Mouse (Mus musculus) CH12.LX (cell line): ENCODE results near the gene Rae1. TPM values are rescaled to one million over a fixed set of nuclear protein-coding genes. Genes with fewer than 3 reads are reported as not detected.
A peak's percentile ranks its signal among the peaks of the same experiment; 100 is the strongest.

ENCODE experiments used
- DNase-seq: peaks from one replicate; pipeline ENCODE4 v3.0.0-alpha.2; 2013; ENCODE audit errors: extremely low read depth
- H3K27ac ChIP-seq: 2 replicates; pipeline ENCODE4 v1.5.1; 2012; ENCODE audit warnings: low read depth, mild to moderate bottlenecking, control low read depth, moderate library complexity; ENCODE audit not compliant: insufficient read depth
- H3K27me3 ChIP-seq: replicated peaks from 2 replicates; pipeline ENCODE3; 2012; ENCODE audit warnings: inconsistent platforms
- H3K36me3 ChIP-seq, 2 experiments: replicated peaks in 1 of 2; 2 replicates each; pipeline versions ENCODE3 to v1.6.1; 2012; ENCODE audit warnings: inconsistent platforms in 1 of 2, low read length in 1 of 2, mild to moderate bottlenecking in 1 of 2, mixed read lengths in 1 of 2, moderate library complexity in 1 of 2; ENCODE audit not compliant: control insufficient read depth in 1 of 2, insufficient read depth in 1 of 2
- H3K4me1 ChIP-seq, 2 experiments: 2 replicates each; pipeline ENCODE4 v1.6.1; 2012; ENCODE audit warnings: inconsistent platforms in 1 of 2, moderate library complexity in 1 of 2; ENCODE audit not compliant: insufficient read depth in 2 of 2, control insufficient read depth in 1 of 2
- H3K4me2 ChIP-seq: 2 replicates; pipeline ENCODE4 v1.6.1; 2012; ENCODE audit warnings: low read depth, mild to moderate bottlenecking, control low read depth; ENCODE audit not compliant: poor library complexity, insufficient read depth, severe bottlenecking
- H3K4me3 ChIP-seq, 3 experiments: fragments of 150-350 bp in 1 of 3; sonication (generic) in 1 of 3; replicated peaks in 1 of 3; 2 replicates each; pipeline versions ENCODE3 to v1.5.1; 2011 to 2012; ENCODE audit warnings: low read depth in 2 of 3, low read length in 2 of 3, mild to moderate bottlenecking in 2 of 3, moderate library complexity in 2 of 3, control low read depth in 1 of 3, improper control_type of control experiment in 1 of 3, inconsistent platforms in 1 of 3, mixed read lengths in 1 of 3; ENCODE audit not compliant: poor library complexity in 1 of 3
- H3K79me2 ChIP-seq: replicated peaks from 2 replicates; pipeline ENCODE4 v1.6.1; 2012; ENCODE audit warnings: mild to moderate bottlenecking, moderate library complexity; ENCODE audit not compliant: control insufficient read depth, poor library complexity, insufficient read depth, severe bottlenecking; ENCODE audit errors: extremely low read depth
- H3K9ac ChIP-seq: 2 replicates; pipeline ENCODE4 v1.6.1; 2012; ENCODE audit warnings: low read depth, mild to moderate bottlenecking, control low read depth, moderate library complexity; ENCODE audit not compliant: insufficient read depth
- H3K9me3 ChIP-seq: replicated peaks from 2 replicates; pipeline ENCODE3; 2012; ENCODE audit warnings: low read length, inconsistent platforms, mixed read lengths
- BHLHE40 ChIP-seq: IDR thresholded peaks from 2 replicates; pipeline ENCODE4 v1.6.1; 2011; ENCODE audit warnings: mild to moderate bottlenecking, low read depth, low read length, improper control_type of control experiment
- CHD1 ChIP-seq: IDR thresholded peaks from 2 replicates; pipeline ENCODE4 v1.6.1; 2012; ENCODE audit warnings: low read depth, low read length, improper control_type of control experiment, inconsistent platforms
- CHD2 ChIP-seq: IDR thresholded peaks from 2 replicates; pipeline ENCODE4 v1.6.1; 2011; ENCODE audit warnings: low read length, improper control_type of control experiment
- CTCF ChIP-seq, 2 experiments: IDR thresholded peaks in 1 of 2; conservative IDR thresholded peaks in 1 of 2; 2 replicates each; pipeline ENCODE4 v1.5.1; 2011 to 2012; ENCODE audit warnings: low read depth in 2 of 2, low read length in 2 of 2, improper control_type of control experiment in 1 of 2, inconsistent platforms in 1 of 2, mild to moderate bottlenecking in 1 of 2, moderate library complexity in 1 of 2
- E2F4 ChIP-seq: IDR thresholded peaks from 2 replicates; pipeline ENCODE4 v1.6.1; 2011; ENCODE audit warnings: low read depth, low read length, improper control_type of control experiment; ENCODE audit not compliant: insufficient replicate concordance
- ELF1 ChIP-seq: IDR thresholded peaks from 2 replicates; pipeline ENCODE4 v1.6.1; 2014; ENCODE audit warnings: low read depth, mild to moderate bottlenecking, inconsistent platforms, low read length, improper control_type of control experiment
- ETS1 ChIP-seq: conservative IDR thresholded peaks from 2 replicates; pipeline ENCODE4 v1.6.1; 2012; ENCODE audit warnings: low read depth, mild to moderate bottlenecking, inconsistent platforms, low read length, improper control_type of control experiment, moderate library complexity
- GABPA ChIP-seq: IDR thresholded peaks from 2 replicates; pipeline ENCODE4 v1.6.1; 2012; ENCODE audit warnings: low read depth, low read length, improper control_type of control experiment, inconsistent platforms; ENCODE audit not compliant: insufficient replicate concordance
- HCFC1 ChIP-seq: IDR thresholded peaks from 2 replicates; pipeline ENCODE4 v1.6.1; 2012; ENCODE audit warnings: low read depth, mild to moderate bottlenecking, inconsistent platforms, low read length, improper control_type of control experiment
- IRF4 ChIP-seq: IDR thresholded peaks from 2 replicates; pipeline ENCODE4 v1.6.1; 2014; ENCODE audit warnings: low read depth, mild to moderate bottlenecking, inconsistent platforms, low read length, improper control_type of control experiment
- JUND ChIP-seq: conservative IDR thresholded peaks from 2 replicates; pipeline ENCODE4 v1.6.1; 2011; ENCODE audit warnings: low read depth, low read length, improper control_type of control experiment
- MAFK ChIP-seq: IDR thresholded peaks from 2 replicates; pipeline ENCODE4 v1.6.1; 2011; ENCODE audit warnings: low read length, improper control_type of control experiment; ENCODE audit not compliant: insufficient replicate concordance
- MAX ChIP-seq: IDR thresholded peaks from 2 replicates; pipeline ENCODE4 v1.6.1; 2011; ENCODE audit warnings: low read length, improper control_type of control experiment
- MEF2A ChIP-seq: IDR thresholded peaks from 2 replicates; pipeline ENCODE4 v1.6.1; 2014; ENCODE audit warnings: low read depth, mild to moderate bottlenecking, inconsistent platforms, low read length, improper control_type of control experiment, borderline replicate concordance
- MXI1 ChIP-seq: IDR thresholded peaks from 2 replicates; pipeline ENCODE4 v1.6.1; 2011; ENCODE audit warnings: mild to moderate bottlenecking, low read depth, low read length, improper control_type of control experiment
- MYC ChIP-seq: IDR thresholded peaks from 2 replicates; pipeline ENCODE4 v1.6.1; 2011; ENCODE audit warnings: low read depth, mild to moderate bottlenecking, improper control_type of control experiment, low read length
- NRF1 ChIP-seq: IDR thresholded peaks from 2 replicates; pipeline ENCODE4 v1.6.1; 2014; ENCODE audit warnings: low read depth, mild to moderate bottlenecking, inconsistent platforms, low read length, improper control_type of control experiment, moderate library complexity
- POLR2A ChIP-seq: IDR thresholded peaks from 2 replicates; pipeline ENCODE4 v1.6.1; 2011; ENCODE audit warnings: low read depth, mild to moderate bottlenecking, improper control_type of control experiment, low read length
- RCOR1 ChIP-seq: conservative IDR thresholded peaks from 2 replicates; pipeline ENCODE4 v1.6.1; 2012; ENCODE audit warnings: low read depth, mild to moderate bottlenecking, inconsistent platforms, low read length, improper control_type of control experiment
- SMC3 ChIP-seq: IDR thresholded peaks from 2 replicates; pipeline ENCODE4 v1.6.1; 2011; ENCODE audit warnings: low read depth, low read length, improper control_type of control experiment
- TBP ChIP-seq: conservative IDR thresholded peaks from 2 replicates; pipeline ENCODE4 v1.6.1; 2011; ENCODE audit warnings: low read depth, low read length, improper control_type of control experiment
- TCF12 ChIP-seq: IDR thresholded peaks from 2 replicates; pipeline ENCODE4 v1.6.1; 2014; ENCODE audit warnings: low read depth, mild to moderate bottlenecking, inconsistent platforms, low read length, improper control_type of control experiment
- UBTF ChIP-seq: IDR thresholded peaks from 2 replicates; pipeline ENCODE4 v1.6.1; 2012; ENCODE audit warnings: low read depth, mild to moderate bottlenecking, inconsistent platforms, low read length, improper control_type of control experiment, moderate library complexity
- ZC3H11A ChIP-seq: IDR thresholded peaks from 2 replicates; pipeline ENCODE4 v1.6.1; 2012; ENCODE audit warnings: low read depth, mild to moderate bottlenecking, inconsistent platforms, low read length, improper control_type of control experiment
- ZMIZ1 ChIP-seq: IDR thresholded peaks from 2 replicates; pipeline ENCODE4 v1.6.1; 2012; ENCODE audit warnings: low read depth, mild to moderate bottlenecking, inconsistent platforms, low read length, improper control_type of control experiment
- ZNF384 ChIP-seq: IDR thresholded peaks from 2 replicates; pipeline ENCODE4 v1.6.1; 2012; ENCODE audit warnings: low read depth, low read length, improper control_type of control experiment, inconsistent platforms
- dilution Hi-C: fragments of 300-500 bp; cut with MboI; formaldehyde crosslinking; loops from 2 replicates; pipeline ENCODE4 v1.14.3; 2020; ENCODE audit warnings: low sequenced_read_pairs; ENCODE audit not compliant: extremely low pct_unique_long_range_greater_than_20kb, extremely low pct_ligation_motif_present
- in situ Hi-C: fragments of 300-500 bp; cut with MboI; formaldehyde crosslinking; loops from 3 replicates; pipeline ENCODE4 v1.14.3; 2019; ENCODE audit warnings: low sequenced_read_pairs, low pct_ligation_motif_present, low pct_unique_long_range_greater_than_20kb, mixed read lengths
- polyA plus RNA-seq: library from polyadenylated mRNA; unstranded; fragments of >175 nt; gene quantifications from 2 replicates; pipeline ENCODE4 v1.2.1, GENCODE M21; 2012; ENCODE audit warnings: low read depth; ENCODE audit not compliant: insufficient read length
- total RNA-seq, 2 experiments: library from RNA; depleted of rRNA; stranded (reverse); fragments of 300-350 nt in 1 of 2; fragments of >200 nt in 1 of 2; gene quantifications; 2 replicates each; pipeline ENCODE4 v1.2.3; 2012 to 2014

Gene Rae1
- total and polyA plus RNA-seq, 3 experiments: 86.3 to 114 (median 95.0) TPM

DNA sequence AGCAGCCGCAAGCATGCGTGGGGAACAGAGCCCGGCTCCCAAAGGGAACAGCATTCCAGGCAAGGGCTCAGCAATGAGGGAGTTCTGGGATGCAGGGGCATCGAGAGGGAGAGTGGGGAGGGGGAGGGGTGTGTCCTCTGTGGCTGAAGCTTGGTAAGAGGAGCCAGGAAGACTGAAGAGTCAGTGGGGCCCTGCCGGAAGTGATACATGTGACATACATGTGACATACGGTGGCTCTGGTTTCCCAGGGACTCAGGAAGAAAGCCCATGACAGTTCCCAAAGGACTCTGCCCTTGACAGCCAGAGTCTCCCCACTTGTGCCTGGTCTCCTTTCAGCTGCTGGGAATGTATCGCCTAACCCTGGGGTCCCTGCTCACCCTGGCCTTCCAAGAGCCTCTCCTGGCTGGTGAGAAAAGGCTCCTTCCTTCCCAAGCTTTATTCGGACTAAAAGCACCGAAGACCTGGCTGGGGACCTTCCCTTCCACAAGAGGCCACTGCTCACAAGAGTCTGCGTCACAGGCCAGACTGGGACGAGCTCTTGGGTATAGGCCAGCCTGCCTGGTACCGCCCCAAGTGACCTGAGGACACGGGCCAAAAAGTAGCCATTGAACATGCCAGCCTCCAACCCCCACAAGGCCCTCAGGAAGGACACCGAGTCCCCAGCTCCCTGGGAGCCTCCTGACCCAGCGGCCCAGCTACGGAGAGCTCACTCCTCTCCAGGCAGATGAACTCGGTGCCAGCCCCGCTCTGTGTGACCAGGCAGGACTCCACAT is 44.5 kb downstream of the Rae1 start:
- TF ChIP-seq MAX (no peak), MYC (no peak), TBP (no peak), RCOR1 (no peak), E2F4 (no peak), ZMIZ1 (no peak), SMC3 (no peak), IRF4 (no peak), POLR2A (no peak), MXI1 (no peak), ELF1 (no peak), GABPA (no peak), HCFC1 (no peak), MAFK (no peak), ZNF384 (no peak), UBTF (no peak), BHLHE40 (no peak)
- H3K79me2 ChIP-seq: no peaks in the 10 kb centered on the region
- no peaks in the 10 kb centered on the region for H3K27me3 ChIP-seq
- in situ Hi-C loops (no loop called here), dilution Hi-C loops (no loop called here)
- DNase-seq: no peak
- H3K9me3 ChIP-seq: no peaks in the 10 kb centered on the region
- H3K4me2 ChIP-seq: no peak overlapping the region
- H3K4me3 ChIP-seq: no peak overlapping the region
- peaks cover 24 to 48% of the 10 kb centered on the region in 2 experiments for H3K4me1 ChIP-seq
- no peak overlapping the region for H3K27ac ChIP-seq
- peaks cover 0 to 3% of the 10 kb centered on the region in 2 experiments for H3K36me3 ChIP-seq
- no peak overlapping the region for H3K9ac ChIP-seq

DNA sequence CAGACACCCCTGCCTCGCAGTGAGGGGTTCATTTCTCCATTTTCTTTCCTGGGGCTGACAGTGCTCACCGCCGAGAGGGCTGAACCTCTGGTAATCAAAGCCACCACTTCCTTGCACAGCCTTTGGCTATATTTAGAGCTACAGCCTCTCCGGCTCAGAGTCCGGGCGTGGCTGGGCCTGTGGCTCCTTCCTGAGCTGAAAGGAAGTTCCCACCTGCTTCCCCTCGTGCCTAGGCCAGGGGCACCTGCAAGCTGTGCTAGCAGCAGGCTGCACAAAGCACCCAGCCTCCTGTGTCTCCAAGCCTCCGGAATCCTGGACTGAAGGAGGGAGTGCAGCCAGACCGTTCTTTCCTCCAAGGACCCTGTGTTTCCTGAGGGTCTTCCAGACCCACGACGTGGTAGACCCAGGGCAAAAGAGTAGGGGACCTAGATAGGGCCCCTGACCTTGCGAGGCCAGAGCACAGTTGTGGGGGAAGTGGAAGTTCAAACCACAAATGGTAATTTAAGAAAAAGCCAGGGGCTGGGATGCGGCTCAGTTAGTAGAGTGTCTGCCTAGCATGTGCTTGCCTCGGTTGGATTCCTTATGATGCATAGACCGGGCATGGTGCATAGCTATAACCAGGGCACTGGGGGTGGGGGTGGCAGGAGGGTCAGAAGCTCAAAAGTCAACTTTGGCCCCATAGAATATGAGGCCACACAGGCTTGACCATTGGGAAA is 46.8 kb downstream of the Rae1 start:
- H3K27me3 ChIP-seq: no peaks in the 10 kb centered on the region
- H3K4me1 ChIP-seq: peaks cover 38 to 60% of the 10 kb centered on the region in 2 experiments
- in situ Hi-C loops (loop anchor here (5.0 kb wide), 1 partner anchor 36 kb away; no protein-coding TSS in a partner anchor), dilution Hi-C loops (no loop called here)
- H3K4me3 ChIP-seq: peak overlapping the region in 1 of 3 experiments; percentile 46
- no peaks in the 10 kb centered on the region for H3K36me3 ChIP-seq
- peak; percentile 88 for DNase-seq
- no peak overlapping the region for H3K9ac ChIP-seq
- peak overlapping the region; percentile 42; the same call in 1 of the 2 replicates for H3K4me2 ChIP-seq
- H3K9me3 ChIP-seq: no peaks in the 10 kb centered on the region
- TF ChIP-seq MEF2A (peak; percentile 85), E2F4 (no peak), BHLHE40 (peak; percentile 91), ELF1 (no peak), CHD1 (0 out of 2 replicates have a peak, but pooled peaks have one; percentile 55), MAX (peak; percentile 42; the same call in 1 of the 2 replicates), IRF4 (no peak), MYC (0 out of 2 replicates have a peak, but pooled peaks have one; percentile 7), JUND (no peak), CTCF (conservative IDR thresholded peaks at IDR 0.05 in 1 of 2, IDR thresholded peaks at IDR 0.05 in 1 of 2; ENCODE audit: low read depth in 2 of 2, low read length in 2 of 2) (no peak), NRF1 (no peak), TCF12 (peak; percentile 52; the same call in 1 of the 2 replicates), POLR2A (peak; percentile 54; the same call in 1 of the 2 replicates), TBP (0 out of 2 replicates have a peak, but pooled peaks have one; percentile 27), HCFC1 (no peak), ZC3H11A (no peak), ETS1 (peak; percentile 35; the same call in 1 of the 2 replicates), CHD2 (no peak)
- no peaks in the 10 kb centered on the region for H3K79me2 ChIP-seq
- H3K27ac ChIP-seq: peak overlapping the region; percentile 5; the same call in 1 of the 2 replicates
